Mouse (Mus musculus): ENCODE results near the gene Ctxn1.
"Not testable (repeated sequence)": the region's sequence is repeated elsewhere in the genome, so short reads cannot be mapped to it uniquely, and the experiment has no call there.

Ctxn1 gene

GRCm38 (mm10) chr8:4259125-4259804 lies at the start of gene Ctxn1:
TSS of gene Ctxn1 (minus strand) at chr8:4259274.
- peak; percentile 98 for DNase-seq (ENCODE audit: inconsistent ontology term)

GRCm38 (mm10) chr8:4305838-4306237 lies 46.8 kb upstream of the Ctxn1 start:
- DNase-seq (ENCODE audit: inconsistent ontology term), result no peak

- no peak for DNase-seq (ENCODE audit: inconsistent ontology term)
Measured at GRCm38 (mm10) chr8:4304124-4304547, 45.1 kb upstream of the Ctxn1 start.

GRCm38 (mm10) chr8:4297822-4298221 lies 38.7 kb upstream of the Ctxn1 start:
- DNase-seq (ENCODE audit: inconsistent ontology term), result no peak

GRCm38 (mm10) chr8:4292738-4293137 lies 33.7 kb upstream of the Ctxn1 start:
- no peak for DNase-seq (ENCODE audit: inconsistent ontology term)

- DNase-seq (ENCODE audit: inconsistent ontology term), result no peak
Measured at GRCm38 (mm10) chr8:4276111-4276465, 17.0 kb upstream of the Ctxn1 start.

- peak; percentile 97 for DNase-seq (ENCODE audit: inconsistent ontology term)
Measured at GRCm38 (mm10) chr8:4275275-4276110, 16.4 kb upstream of the Ctxn1 start, which contains the start of gene Timm44. TSS of gene Timm44 (minus strand) at chr8:4275913.

GRCm38 (mm10) chr8:4269609-4270008 lies 10.5 kb upstream of the Ctxn1 start:
- no peak for DNase-seq (ENCODE audit: inconsistent ontology term)

- no peak for DNase-seq (ENCODE audit: inconsistent ontology term)
Measured at GRCm38 (mm10) chr8:4267627-4268026, 8.6 kb upstream of the Ctxn1 start.

GRCm38 (mm10) chr8:4265160-4265914 lies 6.3 kb upstream of the Ctxn1 start:
- DNase-seq (ENCODE audit: inconsistent ontology term), result no peak

GRCm38 (mm10) chr8:4263105-4263791 lies 4.2 kb upstream of the Ctxn1 start:
- no peak for DNase-seq (ENCODE audit: inconsistent ontology term)

- DNase-seq (ENCODE audit: inconsistent ontology term), result no peak
Measured at GRCm38 (mm10) chr8:4259805-4260170, 714 bp upstream of the Ctxn1 start.

- DNase-seq (ENCODE audit: inconsistent ontology term), result no peak
Measured at GRCm38 (mm10) chr8:4258678-4259077, 396 bp downstream of the Ctxn1 start.

- peak; percentile 76 for DNase-seq (ENCODE audit: inconsistent ontology term)
Measured at GRCm38 (mm10) chr8:4258233-4258632, 841 bp downstream of the Ctxn1 start.

- DNase-seq (ENCODE audit: inconsistent ontology term), result no peak
Measured at GRCm38 (mm10) chr8:4257350-4257749, 1.7 kb downstream of the Ctxn1 start.

GRCm38 (mm10) chr8:4256911-4257310 lies 2.2 kb downstream of the Ctxn1 start:
- no peak for DNase-seq (ENCODE audit: inconsistent ontology term)

- not testable (repeated sequence) for DNase-seq (ENCODE audit: inconsistent ontology term)
Measured at GRCm38 (mm10) chr8:4255471-4255870, 3.6 kb downstream of the Ctxn1 start.

GRCm38 (mm10) chr8:4254001-4254400 lies 5.1 kb downstream of the Ctxn1 start:
- peak; percentile 79 for DNase-seq (ENCODE audit: inconsistent ontology term)

- DNase-seq (ENCODE audit: inconsistent ontology term), result peak; percentile 97
Measured at GRCm38 (mm10) chr8:4252934-4253841, 5.9 kb downstream of the Ctxn1 start, which contains the start of gene Snapc2. TSS of gene Snapc2 (plus strand) at chr8:4253080.

- DNase-seq (ENCODE audit: inconsistent ontology term), result peak; percentile 60
Measured at GRCm38 (mm10) chr8:4252116-4252760, 6.8 kb downstream of the Ctxn1 start.
